Mouse (Mus musculus): ENCODE data around the gene Gm3476. TPM values are rescaled to one million over a fixed set of nuclear protein-coding genes. Genes with fewer than 3 reads are reported as not detected.

Gene Gm3476
- polyA plus RNA-seq, 1 experiment from 2014 or later: not detected

Other genes with a start within 250 kb of the Gm3476 start
- not detected in 2 replicates for gene Gm8237, start 245.4 kb downstream of the Gm3476 start, polyA plus RNA-seq (2014; fragmentation: Nextera tagmentation; extraction: Ambion mirVana)
- gene Gm3248, start 164.1 kb downstream of the Gm3476 start, polyA plus RNA-seq (2014; fragmentation: Nextera tagmentation; extraction: Ambion mirVana): 0.38 and 0.61 TPM in 2 replicates
- not detected in 2 replicates for gene Gm3453, start 146.7 kb downstream of the Gm3476 start, polyA plus RNA-seq (2014; fragmentation: Nextera tagmentation; extraction: Ambion mirVana)
- not detected in 2 replicates for gene Gm6337, start 67.5 kb downstream of the Gm3476 start, polyA plus RNA-seq (2014; fragmentation: Nextera tagmentation; extraction: Ambion mirVana)
- gene Gm8206, start 31.9 kb downstream of the Gm3476 start, polyA plus RNA-seq (2014; fragmentation: Nextera tagmentation; extraction: Ambion mirVana): 0.49 and 0.97 TPM in 2 replicates
- gene Gm3468, start 17.1 kb downstream of the Gm3476 start, polyA plus RNA-seq (2014; fragmentation: Nextera tagmentation; extraction: Ambion mirVana): 2.9 and 4.0 TPM in 2 replicates
- not detected in 2 replicates for gene Gm21560, start 93.5 kb upstream of the Gm3476 start, polyA plus RNA-seq (2014; fragmentation: Nextera tagmentation; extraction: Ambion mirVana)
- gene Gm3411, start 161.4 kb upstream of the Gm3476 start, polyA plus RNA-seq (2014; fragmentation: Nextera tagmentation; extraction: Ambion mirVana): 2.1 and 3.5 TPM in 2 replicates
- 0.18 and 0.34 TPM in 2 replicates for gene Gm21103, start 179.0 kb upstream of the Gm3476 start, polyA plus RNA-seq (2014; fragmentation: Nextera tagmentation; extraction: Ambion mirVana)
- gene Gm3618, start 217.9 kb upstream of the Gm3476 start, polyA plus RNA-seq (2014; fragmentation: Nextera tagmentation; extraction: Ambion mirVana): not detected in 2 replicates

Data from heart, embryonic 14.5 days (tissue).